Mouse (Mus musculus) stomach, embryonic 15.5 days (tissue): ENCODE measurements around the gene Steap3. TPM values are rescaled to one million over a fixed set of nuclear protein-coding genes. Genes with fewer than 3 reads are reported as not detected.

ENCODE experiments used
- polyA plus RNA-seq: library from polyadenylated mRNA; unstranded; fragments of >200 nt; fragmentation: Nextera tagmentation; extraction: Ambion mirVana; gene quantifications from 2 replicates; pipeline ENCODE4 v1.2.1, GENCODE M21; 2015

Steap3 gene
- polyA plus RNA-seq, 1 experiment from 2014 or later = 7.3 TPM

Other genes starting within 250 kb of the Steap3 start
- gene Tmem37, start 198.6 kb downstream of the Steap3 start, polyA plus RNA-seq = 20.1 and 23.9 TPM in 2 replicates
- gene Dbi, start 151.6 kb downstream of the Steap3 start, polyA plus RNA-seq = 895 and 902 TPM in 2 replicates
- 16.6 and 17.8 TPM in 2 replicates for gene 3110009E18Rik, start 151.5 kb downstream of the Steap3 start, polyA plus RNA-seq
- gene C1ql2, start 67.9 kb upstream of the Steap3 start, polyA plus RNA-seq = not detected in 2 replicates
- 0.61 and 1.1 TPM in 2 replicates for gene Marco, start 232.3 kb upstream of the Steap3 start, polyA plus RNA-seq